Mouse (Mus musculus): Measurements from ENCODE around the gene Angpt4.

Gene Angpt4

GRCm38 (mm10) chr2:151980355-151980693 lies 69.3 kb downstream of the Angpt4 start:
- no peak for DNase-seq (ENCODE audit: extremely low read depth, low read depth)

GRCm38 (mm10) chr2:151981268-151981667 lies 70.3 kb downstream of the Angpt4 start:
- DNase-seq (ENCODE audit: extremely low read depth, low read depth), result no peak

- no peak for DNase-seq (ENCODE audit: extremely low read depth, low read depth)
Measured at GRCm38 (mm10) chr2:151982476-151982875, 71.5 kb downstream of the Angpt4 start.

GRCm38 (mm10) chr2:151984019-151984418 lies 73.0 kb downstream of the Angpt4 start:
- no peak for DNase-seq (ENCODE audit: extremely low read depth, low read depth)

- DNase-seq (ENCODE audit: extremely low read depth, low read depth), result no peak
Measured at GRCm38 (mm10) chr2:151985426-151986172, 74.6 kb downstream of the Angpt4 start.

GRCm38 (mm10) chr2:151986958-151987357 lies 75.9 kb downstream of the Angpt4 start:
- DNase-seq (ENCODE audit: extremely low read depth, low read depth), result no peak

GRCm38 (mm10) chr2:151988978-151989377 lies 78.0 kb downstream of the Angpt4 start:
- no peak for DNase-seq (ENCODE audit: extremely low read depth, low read depth)

- no peak for DNase-seq (ENCODE audit: extremely low read depth, low read depth)
Measured at GRCm38 (mm10) chr2:151990985-151991394, 80.0 kb downstream of the Angpt4 start.

GRCm38 (mm10) chr2:151991446-151991845 lies 80.4 kb downstream of the Angpt4 start:
- no peak for DNase-seq (ENCODE audit: extremely low read depth, low read depth)

GRCm38 (mm10) chr2:151994350-151995122 lies 83.5 kb downstream of the Angpt4 start:
- DNase-seq (ENCODE audit: extremely low read depth, low read depth), result peak; percentile 47

Data from MEL-GATA-1-ER (cell line).